Mouse (Mus musculus): Measurements from ENCODE around the gene Olfr1442. TPM values are rescaled to one million over a fixed set of nuclear protein-coding genes. Genes with fewer than 3 reads are reported as not detected.

The Olfr1442 gene
- total RNA-seq, 2 experiments from 2014 or later: not detected

Other genes starting within 250 kb of the Olfr1442 start
- not detected for gene Pfpl, start 242.5 kb upstream of the Olfr1442 start, total RNA-seq (2021)
- gene Mpeg1, start 209.7 kb upstream of the Olfr1442 start, total RNA-seq (2021): 1 to 10 TPM; 7.6 to 9.6 TPM
- 1 to 10 TPM; 4.8 to 6.1 TPM for gene Dtx4, start 169.0 kb upstream of the Olfr1442 start, total RNA-seq (2021)
- gene Fam111a, start 124.7 kb upstream of the Olfr1442 start, total RNA-seq (2021): 1 to 10 TPM; 4.9 to 5.6 TPM
- not detected for gene Gm4952, start 70.5 kb upstream of the Olfr1442 start, total RNA-seq (2021)
- gene Glyat, start 37.1 kb upstream of the Olfr1442 start, total RNA-seq (2021): not detected
- not detected for gene Olfr1443, start 7.7 kb downstream of the Olfr1442 start, total RNA-seq (2021)
- not detected for gene Keg1, start 25.3 kb downstream of the Olfr1442 start, total RNA-seq (2021)
- gene Cntf, start 95.2 kb downstream of the Olfr1442 start, total RNA-seq (2021): 1 to 10 TPM in 1 of 2 experiments, under 1 TPM in 1; 0.94 to 1.7 TPM
- 10 to 100 TPM; 75.2 to 77.0 TPM for gene Zfp91, start 125.7 kb downstream of the Olfr1442 start, total RNA-seq (2021)
- 1 to 10 TPM in 1 of 2 experiments, under 1 TPM in 1; 0.87 to 2.2 TPM for gene Lpxn, start 125.8 kb downstream of the Olfr1442 start, total RNA-seq (2021)
- gene Gm5244, start 176.2 kb downstream of the Olfr1442 start, total RNA-seq (2021): not detected
- not detected for gene Olfr1444, start 186.8 kb downstream of the Olfr1442 start, total RNA-seq (2021)
- gene Olfr1445, start 213.4 kb downstream of the Olfr1442 start, total RNA-seq (2021): not detected
- not detected for gene Olfr1446, start 223.1 kb downstream of the Olfr1442 start, total RNA-seq (2021)
- not detected for gene Olfr1447, start 233.3 kb downstream of the Olfr1442 start, total RNA-seq (2021)

All from heart, adult 18-20 months (tissue).